In the genomic region with DNA sequence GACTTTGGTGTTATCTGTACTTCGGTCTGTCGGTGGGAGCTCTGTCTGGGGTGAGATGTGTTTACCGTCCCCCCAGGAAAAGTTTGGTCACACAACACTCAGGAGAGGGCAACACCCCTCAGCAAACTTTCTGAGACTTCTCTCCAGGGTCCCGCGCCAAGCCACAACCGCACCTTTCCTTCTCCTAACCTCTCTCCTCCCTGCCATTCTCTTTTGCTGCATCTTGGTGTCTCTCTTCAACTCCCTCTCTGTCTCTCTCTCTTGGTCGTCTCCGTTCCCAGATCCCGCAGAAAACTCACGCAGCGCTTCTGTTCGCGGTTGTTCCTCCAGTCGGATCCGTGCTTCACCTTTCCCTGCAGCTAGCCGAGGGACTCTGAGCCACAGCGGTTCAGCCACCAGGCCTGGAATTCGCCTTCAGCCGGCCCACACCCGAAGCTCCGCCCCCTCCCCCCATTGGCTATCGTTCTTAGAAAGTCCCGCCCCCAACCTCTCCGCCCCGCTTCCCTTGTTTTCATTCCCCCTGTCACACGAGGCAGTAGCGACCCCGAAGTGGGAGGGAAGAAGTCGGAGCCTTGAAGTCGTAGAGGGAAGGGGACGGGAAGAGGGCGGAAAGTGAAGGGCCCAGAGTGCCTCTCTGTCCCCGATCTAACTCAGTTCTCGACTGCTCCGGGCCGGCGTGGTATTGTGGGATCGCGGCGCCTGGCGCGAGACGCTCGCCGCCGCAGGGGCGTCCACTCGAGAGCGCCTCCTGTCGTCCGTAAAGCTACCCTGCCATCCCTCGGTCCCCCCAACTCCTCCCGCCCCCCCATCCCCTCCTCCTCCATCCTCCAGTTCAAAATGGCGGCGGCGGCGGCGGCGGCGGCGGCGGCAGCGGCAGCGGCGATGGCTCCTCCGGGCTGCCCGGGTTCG, we compare ENCODE assay signal across 8 mouse cellular contexts. TPM values are rescaled to one million over a fixed set of nuclear protein-coding genes. Genes with fewer than 3 reads are reported as not detected.
A peak's percentile ranks its signal among the peaks of the same experiment; 100 is the strongest.
DNase-seq lines count a peak whose midpoint lies in the region; ATAC-seq lines count a peak whose summit lies in the region.

Aamdc (minus strand) TSS at position 431 of the 909 bp plus-strand sequence.
Rsf1 (plus strand) TSS at position 823 of the 909 bp plus-strand sequence.

- no peaks in the 10 kb centered on the region for H3K9me3 ChIP-seq in lung, embryonic 16.5 days (ENCODE audit: control insufficient read depth, low read length)

- H3K36me3 ChIP-seq in lung, embryonic 16.5 days (ENCODE audit: control insufficient read depth, insufficient read depth, low read length), result 0 out of 2 replicates have a peak, but pooled peaks cover 2% of the 10 kb centered on the region

- under 1% methylated on average over 59 of the region's 68 CpGs for WGBS in lung, embryonic 16.5 days

- peak within 1 kb of the TSS; percentile 96 for H3K27ac ChIP-seq in lung, embryonic 16.5 days (ENCODE audit: low read length)

- peak within 1 kb of the TSS; percentile 82 for H3K4me2 ChIP-seq in lung, embryonic 16.5 days (ENCODE audit: low read depth, low read length)

- H3K9ac ChIP-seq in lung, embryonic 16.5 days (ENCODE audit: low read length), result peak within 1 kb of the TSS; percentile 94

- peak; percentile 88 to 90 for ATAC-seq in hematopoietic stem cell, adult 5-6 weeks (replicated peaks in 1 of 2; ENCODE audit: insufficient read depth in 1 of 2, low FRiP score in 2 of 2, low TSS enrichment in 1 of 2, low read depth in 1 of 2, poor library complexity in 2 of 2, severe bottlenecking in 2 of 2)
- ATAC-seq in lung, embryonic 16.5 days (ENCODE audit: low read depth), result peak; percentile 97

- peaks cover 9% of the 10 kb centered on the region for H3K4me1 ChIP-seq in lung, embryonic 16.5 days (replicated peaks; ENCODE audit: control insufficient read depth, insufficient read depth, low read length)

- DNase-seq in MEL-GATA-1-ER (ENCODE audit: extremely low read depth, low read depth), result peak; percentile 87
- DNase-seq in cerebellum, adult 8-10 months, result peak; percentile 94
- peak; percentile 97 for DNase-seq in forelimb bud, embryonic 11.5 days (ENCODE audit: low read depth, low spot score)
- peak; percentile 87 for DNase-seq in layer of hippocampus, adult 9-10 months (ENCODE audit: low spot score)
- DNase-seq in ovary, postnatal 10 days (ENCODE audit: low spot score), result peak; percentile 69
- DNase-seq in thymus, postnatal 10 days (ENCODE audit: low spot score in 2 of 2), result peak; percentile 91 to 93

- H3K4me3 ChIP-seq in lung, embryonic 16.5 days (ENCODE audit: low read length), result peak within 1 kb of the TSS; percentile 77

- no peaks in the 10 kb centered on the region for H3K27me3 ChIP-seq in lung, embryonic 16.5 days (ENCODE audit: control insufficient read depth, insufficient read depth, low read depth, low read length)

RNA-seq across cellular contexts. Expression of gene Aamdc, which starts in this region (rescaled TPM):
- 49.9 and 80.4 TPM in 2 replicates for total RNA-seq in hematopoietic stem cell, adult 5-6 weeks (2017)
- 52.6 and 54.6 TPM in 2 replicates for polyA plus RNA-seq in lung, embryonic 16.5 days (2015; fragmentation: Nextera tagmentation; extraction: Ambion mirVana)

RNA-seq across cellular contexts. Expression of gene Rsf1, which starts in this region (rescaled TPM):
- total RNA-seq in hematopoietic stem cell, adult 5-6 weeks (2017), result 68.5 and 75.8 TPM in 2 replicates
- polyA plus RNA-seq in lung, embryonic 16.5 days (2015; fragmentation: Nextera tagmentation; extraction: Ambion mirVana), result 18.6 and 18.7 TPM in 2 replicates

Comparison
In these comparisons a context has a peak if more than half of its experiments do, and no peak if none do; other contexts are left out.
1. Peak in every context shown above with its lines: DNase-seq, ATAC-seq, H3K4me3 ChIP-seq and H3K27ac ChIP-seq.